Mouse (Mus musculus) retina, embryonic 14.5 days (tissue): ENCODE data around the gene Spata9.
"Not testable (repeated sequence)": the region's sequence is repeated elsewhere in the genome, so short reads cannot be mapped to it uniquely, and the experiment has no call there.

Experiments
- DNase-seq: peaks from one replicate; pipeline ENCODE4 v3.0.0-alpha.2; 2015; ENCODE audit warnings: low spot score

Spata9 gene

DNA sequence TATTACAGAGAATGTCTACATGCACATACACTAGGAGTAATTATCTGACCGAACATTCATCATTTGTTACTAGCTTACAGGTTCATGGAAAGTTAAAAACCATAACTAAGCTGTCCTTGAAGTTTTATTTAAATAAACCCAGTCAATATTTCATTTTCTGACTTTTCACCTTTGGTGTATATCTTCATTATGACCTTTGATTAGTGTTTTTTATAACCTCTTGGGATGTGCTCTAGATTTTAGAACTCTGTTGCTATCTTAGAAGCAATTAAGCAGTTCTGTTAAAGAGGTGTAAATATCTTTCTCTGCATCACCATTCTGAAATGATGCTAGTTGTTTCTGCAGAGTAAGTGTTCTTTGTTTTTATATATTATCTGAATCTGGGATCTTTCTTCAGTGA lies at the start of gene Spata9:
TSS of gene Spata9 (plus strand) at position 301 of the 400 bp plus-strand sequence.
- DNase-seq = no peak

DNA sequence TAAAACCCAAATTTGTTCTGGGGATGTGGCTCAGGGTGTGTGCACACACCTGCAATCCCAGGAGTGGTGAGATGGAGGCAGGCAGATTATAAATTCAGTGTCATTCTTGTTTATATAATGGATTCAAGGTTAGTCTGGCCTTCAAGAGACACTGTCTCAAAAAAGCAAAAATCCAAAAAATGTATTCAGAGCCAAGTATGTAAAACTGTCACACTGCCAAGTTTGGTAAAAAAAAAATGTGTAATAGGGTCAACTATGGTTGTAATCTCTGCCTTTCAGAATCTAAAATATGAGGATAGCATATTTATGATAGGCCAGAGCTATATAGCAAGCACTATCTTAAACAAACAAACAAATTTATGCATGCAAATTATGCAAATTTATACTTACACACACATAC lies 39.0 kb upstream of the Spata9 start:
- DNase-seq = no peak

DNA sequence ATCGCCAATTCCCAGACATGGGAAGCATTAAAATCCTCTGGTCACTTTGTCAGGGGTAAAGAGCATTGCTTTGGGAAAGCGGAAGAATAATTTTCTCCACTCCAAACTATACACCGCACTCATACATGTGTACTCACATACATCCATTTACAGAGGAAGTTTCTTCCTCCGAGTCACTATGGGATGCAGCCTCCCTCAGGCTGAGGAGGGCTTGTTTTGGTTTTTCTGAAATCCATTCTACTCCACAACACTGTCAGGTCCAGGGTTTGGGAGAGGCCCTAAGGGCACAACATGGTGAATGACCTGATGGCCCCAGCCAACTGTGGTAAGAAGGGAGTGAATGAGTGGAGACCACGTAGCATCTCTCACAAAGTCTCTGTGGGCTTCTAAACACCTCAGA lies 37.9 kb upstream of the Spata9 start:
- not testable (repeated sequence) for DNase-seq

DNA sequence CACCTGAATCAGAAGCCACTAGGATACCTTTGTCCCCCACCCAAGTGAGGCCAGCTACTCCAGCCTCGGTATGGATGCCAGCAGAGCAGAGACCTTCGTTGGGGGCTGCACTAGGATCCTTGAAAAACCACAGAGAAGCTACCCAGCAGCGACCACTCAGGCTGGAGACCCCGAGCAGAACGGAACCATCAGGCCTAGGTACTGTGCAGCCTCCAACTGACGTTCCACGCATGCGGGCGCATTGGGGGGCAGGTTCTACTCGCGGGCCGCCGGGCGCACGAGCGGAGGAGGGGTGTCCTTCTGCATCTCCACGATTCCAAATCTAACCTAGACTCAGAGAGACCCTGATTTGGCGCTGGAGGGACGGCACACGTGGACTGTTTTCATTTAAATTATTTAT lies 36.9 kb upstream of the Spata9 start:
- no peak for DNase-seq

DNA sequence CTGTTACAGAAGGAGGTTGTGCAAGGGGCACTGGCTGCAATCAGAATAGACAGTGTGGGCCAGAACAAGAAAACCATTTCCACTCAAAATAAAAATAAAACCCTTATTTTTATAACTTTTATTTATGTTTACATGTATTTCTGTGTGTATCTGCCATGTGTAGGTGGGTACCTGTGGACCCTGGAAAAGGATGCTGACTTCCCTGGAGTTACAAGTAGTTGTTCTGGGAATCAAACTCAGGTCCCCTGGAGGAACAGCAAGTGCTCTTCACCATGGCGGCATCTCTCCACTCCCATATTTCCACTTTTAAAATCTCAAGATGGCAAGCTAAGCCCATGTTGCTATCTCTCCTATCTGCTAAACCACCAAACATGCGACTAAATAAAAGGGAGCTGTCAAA lies 36.3 kb upstream of the Spata9 start:
- no peak for DNase-seq

DNA sequence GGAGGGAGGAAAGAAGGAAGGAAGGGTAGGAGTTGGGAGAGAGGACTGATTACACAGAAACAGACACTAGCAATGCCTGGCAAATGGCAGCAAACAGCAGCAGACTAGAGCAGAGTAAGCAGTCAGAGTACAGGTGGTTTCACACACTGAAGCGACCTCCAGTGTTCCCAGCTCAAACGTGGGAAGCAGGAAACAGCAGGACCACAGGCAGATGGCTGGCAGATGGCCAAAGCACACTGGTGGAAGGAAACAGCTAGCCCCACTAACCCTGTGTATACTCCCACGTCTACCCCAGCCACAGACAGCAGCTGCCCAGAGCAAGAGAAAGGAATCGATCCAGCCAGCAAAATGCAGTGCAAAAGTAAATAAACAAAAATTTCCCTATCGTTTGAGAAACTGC lies 35.9 kb upstream of the Spata9 start:
- DNase-seq = peak; percentile 70

DNA sequence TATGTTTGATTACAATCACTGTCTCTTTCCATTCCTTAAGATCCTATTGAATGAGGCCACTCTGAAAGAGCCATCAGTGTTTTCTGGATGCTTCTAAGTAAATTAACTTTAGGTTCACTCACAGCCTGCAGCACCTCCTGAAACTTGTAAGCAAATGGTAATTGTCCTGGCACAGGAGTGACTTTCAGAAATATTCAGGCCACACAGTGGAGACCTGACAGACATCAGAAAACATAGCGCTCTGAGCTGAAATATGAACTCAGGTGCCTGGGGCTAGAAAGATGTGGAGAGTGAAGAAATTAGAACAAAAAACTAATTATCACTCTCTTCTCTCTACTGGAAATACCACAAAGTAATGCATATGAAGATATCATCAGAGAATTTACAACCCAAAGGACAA lies 33.7 kb upstream of the Spata9 start:
- DNase-seq = no peak

DNA sequence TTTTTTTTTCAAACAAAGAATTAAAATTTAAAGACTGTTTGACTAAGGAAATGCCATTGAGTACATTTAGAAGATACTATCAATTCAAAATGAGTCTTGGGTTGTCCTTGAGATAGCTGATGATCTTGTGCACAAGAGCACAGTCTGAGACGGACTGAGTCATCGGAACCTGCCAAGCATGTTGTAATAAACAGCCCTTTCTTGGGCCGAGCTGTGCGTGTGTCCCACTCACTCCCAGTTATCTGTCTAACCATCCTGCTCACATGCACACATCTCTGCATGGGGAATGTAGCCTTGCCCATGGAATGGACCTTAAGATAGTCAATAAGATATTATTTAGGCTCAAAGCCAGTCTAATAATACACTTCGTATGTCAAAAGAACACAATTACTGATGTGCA lies 28.1 kb upstream of the Spata9 start:
- DNase-seq = no peak

DNA sequence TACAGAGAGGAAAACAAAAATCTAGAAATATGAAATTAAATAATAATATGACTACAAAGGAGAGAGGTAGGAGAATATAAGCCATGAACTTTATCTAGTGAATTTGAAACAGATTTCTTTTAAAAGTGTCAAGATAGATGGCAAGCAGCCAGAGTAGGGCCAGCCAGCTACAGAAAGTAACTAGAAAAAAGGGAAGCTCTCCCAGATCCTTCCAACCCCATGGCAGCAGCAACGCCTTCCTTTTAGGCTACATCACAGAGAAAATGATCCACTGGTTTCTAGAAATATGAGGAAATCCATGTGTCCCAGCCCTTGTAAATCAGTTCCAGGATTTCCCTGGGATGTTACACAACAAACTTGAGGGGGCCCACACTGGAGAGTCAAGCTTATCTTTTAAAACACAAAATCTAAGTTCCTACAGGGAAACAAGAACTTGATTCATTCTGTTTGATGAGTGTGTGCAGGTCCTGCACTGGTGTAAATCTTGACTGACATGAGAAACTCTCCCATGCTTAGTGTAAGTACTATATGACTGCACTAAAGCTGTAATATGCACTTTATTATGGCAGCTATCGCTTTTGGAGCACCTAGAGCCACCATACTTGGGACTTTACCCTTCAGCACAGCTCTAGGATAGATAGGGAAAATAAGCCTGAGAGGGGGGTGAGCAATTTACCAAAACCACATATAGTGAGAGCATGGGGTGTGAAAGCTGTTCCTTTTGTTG lies 26.0 kb upstream of the Spata9 start:
- DNase-seq = no peak

DNA sequence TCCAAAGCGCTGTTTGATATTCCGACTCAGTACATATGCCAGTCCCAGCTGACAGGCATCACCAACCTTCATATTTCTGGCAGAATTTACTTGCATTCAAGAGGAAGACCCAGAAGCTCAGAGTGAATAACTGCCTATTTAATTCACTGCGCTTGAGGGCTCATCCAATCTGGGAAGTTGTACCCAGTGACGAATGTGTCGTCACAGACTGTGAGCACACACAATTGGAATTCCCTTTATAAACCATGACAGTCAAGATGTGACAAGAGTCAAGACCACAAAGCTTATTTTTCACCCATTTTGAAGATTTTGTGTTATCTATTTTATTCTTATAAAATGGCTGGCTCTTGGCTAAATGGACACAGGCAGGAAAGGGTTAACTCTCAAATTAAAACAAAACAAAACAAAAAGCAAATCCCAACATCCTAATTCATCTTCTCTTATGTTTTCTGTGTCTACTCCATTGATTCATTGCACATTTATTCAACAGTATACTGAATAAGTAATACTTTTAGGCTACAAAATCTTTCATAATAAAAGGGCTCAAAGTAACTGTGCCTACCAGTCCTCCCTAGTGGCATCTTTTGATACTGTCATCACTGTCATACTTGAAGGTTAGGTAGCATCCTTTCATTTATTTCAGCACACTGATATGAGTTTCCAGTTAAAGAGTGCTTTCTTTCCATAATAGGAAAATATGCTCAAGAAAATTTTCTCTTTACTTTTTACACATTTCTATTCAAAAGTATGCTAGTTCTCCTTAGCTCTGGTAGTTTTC lies 25.2 kb upstream of the Spata9 start:
- no peak for DNase-seq

DNA sequence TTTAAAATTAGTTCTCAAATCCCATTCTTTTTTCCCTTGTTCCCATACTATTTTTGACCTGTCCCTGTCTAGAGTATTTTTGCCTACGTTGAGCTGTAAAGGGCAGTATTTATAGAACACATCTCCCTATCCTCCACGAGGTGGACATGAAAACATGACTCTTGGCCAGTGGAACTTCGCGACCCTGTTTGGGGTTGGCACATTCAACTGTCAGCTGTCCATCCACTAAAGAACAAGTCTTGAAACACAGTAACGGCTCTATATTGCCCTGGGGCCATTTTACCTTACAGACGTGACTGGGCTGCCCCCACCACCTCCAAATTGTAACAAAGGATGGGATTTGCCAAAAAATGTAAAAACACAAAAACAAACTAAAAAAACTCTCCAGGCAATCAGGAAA lies 24.2 kb upstream of the Spata9 start:
- peak; percentile 44 for DNase-seq

DNA sequence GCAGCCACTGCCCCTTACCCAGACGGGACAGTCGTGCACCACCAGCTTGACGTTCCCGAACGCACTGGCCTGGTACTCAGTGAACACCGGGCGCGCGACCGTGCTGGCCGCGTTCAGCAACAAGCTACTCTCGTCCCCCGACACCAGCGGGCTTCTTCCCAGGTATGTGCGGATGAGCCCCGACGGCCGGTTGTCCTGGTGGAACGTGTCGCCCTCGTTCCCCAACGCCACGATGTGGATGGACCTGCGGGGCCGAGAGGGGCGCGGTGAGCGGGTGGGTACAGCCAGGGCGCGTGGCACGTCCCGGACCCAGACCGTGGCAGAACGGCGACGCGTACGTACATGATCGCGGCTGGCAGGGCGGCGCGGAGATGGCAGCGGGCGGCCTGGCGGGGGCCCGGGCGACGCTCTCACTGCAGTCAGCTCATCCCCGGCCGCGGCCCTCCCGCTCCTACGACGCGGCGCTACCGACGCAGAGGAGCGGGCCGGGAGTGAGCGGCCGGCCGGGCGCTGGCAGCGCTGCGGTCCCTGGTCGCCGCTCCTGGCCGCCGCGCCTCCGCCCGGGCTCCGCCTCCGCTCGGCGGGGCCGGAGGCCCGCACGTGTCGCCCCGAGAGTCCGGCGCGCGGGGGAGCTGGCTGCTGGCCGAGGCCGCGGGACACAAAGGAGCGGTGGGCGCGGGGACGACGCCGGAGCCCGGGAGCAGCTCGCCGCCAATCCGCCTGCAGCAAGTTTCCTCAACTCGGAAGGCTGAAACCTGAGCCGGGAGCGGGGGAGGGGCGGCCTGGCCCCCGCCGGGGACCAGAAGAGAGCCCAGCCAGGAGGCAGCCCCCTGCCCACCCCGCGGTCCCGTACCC lies 23.5 kb upstream of the Spata9 start, which contains the start of gene Rhobtb3:
TSS of gene Rhobtb3 (minus strand) at position 737 of the 855 bp plus-strand sequence.
- peak; percentile 90 for DNase-seq

DNA sequence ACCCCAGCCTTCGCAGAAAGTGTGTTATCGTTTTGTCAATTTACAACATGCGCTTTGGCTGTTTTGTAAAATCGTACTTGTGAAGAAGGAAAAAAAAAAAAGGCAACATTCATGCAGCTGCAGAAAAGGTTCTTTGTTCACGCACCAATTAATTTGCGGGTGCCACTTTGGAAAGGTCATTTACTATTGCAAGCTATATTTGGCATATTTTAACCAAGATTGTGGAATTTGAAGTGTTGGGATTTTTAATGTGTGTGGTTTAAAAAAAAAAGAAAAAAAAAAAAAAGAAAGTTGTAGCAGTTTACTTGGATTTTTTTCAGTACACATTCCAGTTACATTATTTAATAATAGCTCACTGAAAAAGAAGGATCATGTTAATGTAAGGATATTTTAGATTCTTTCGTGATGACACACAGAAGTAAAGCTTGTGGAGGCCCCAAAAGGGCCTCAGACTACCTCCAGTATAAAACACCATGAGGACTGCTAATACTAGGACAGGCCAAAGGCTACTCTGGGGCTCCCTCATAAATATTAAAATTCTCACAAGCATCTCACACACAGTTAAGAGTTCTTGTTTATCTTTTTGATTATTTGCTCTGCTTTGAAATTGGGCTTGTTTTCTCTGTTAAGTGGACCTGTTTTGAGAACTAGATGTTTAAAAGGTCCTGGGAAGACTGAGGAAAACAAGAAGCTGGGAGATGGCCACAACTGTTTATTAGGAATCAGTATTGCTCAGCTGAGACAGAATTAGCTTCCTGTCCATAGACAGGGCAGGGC lies 22.7 kb upstream of the Spata9 start:
- peak; percentile 29 for DNase-seq

DNA sequence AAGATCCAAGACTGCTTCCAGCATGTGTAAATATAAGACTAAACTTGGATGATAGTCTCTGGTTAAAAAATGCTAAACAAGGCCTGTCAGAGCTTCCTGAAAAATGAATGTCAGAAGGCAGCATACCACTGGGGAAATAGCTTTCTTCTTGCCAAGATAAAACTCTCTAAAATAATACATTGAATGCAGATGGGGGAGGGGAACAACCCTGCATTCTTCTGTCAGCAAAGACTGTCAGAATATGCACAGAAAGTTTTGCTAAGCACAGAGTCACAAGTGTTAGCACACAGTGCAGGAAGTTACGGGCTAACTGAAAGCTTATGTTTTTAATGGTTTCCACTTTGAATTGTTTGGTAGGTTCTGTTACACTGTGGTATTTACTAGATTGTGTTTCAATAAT lies 16.7 kb upstream of the Spata9 start:
- no peak for DNase-seq

DNA sequence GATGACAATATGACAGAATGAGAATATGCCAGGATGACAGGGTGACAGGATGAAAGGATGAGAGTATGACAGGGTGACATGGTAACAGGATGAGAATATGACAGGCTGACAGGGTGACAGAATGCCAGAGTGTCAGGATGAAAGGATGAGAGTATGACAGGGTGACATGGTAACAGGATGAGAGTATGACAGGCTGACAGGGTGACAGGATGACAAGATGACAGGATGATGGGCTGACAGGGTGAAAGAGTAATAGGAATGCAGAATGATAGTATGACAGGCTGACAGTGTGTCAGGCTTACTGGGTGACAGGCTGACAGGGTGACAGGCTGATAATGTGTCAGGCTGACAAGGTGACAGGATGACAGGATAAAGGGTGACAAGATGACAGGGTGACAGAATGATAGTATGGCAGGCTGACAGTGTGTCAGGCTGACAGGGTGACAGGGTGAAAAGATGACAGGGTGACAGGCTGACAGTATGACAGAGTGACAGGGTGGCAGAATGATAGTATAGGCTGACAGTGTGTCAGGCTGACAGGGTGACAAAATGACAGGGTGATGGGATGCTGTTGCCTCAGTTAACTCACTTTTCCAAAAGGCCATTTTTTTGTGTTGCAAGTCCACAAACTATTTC lies 11.5 kb upstream of the Spata9 start:
- DNase-seq = no peak

DNA sequence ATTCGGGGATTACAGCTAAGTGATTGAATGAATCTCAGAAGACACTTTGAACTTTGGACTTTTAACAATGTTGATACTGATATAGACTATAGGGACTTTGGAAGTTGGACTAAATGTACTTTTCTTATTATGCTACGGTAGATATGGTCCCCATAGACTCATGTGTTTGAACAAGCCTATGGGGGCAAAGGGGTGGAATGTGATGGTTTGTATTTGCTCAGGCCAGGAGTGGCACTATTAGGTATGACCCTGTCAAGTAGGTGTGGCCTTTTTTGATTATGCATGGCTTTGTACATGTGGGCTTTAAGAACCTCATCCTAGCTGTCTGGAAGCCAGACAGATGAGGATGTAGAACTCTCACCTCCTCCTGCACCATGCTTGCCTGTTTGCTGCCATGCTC lies 7.5 kb downstream of the Spata9 start:
- DNase-seq = no peak

DNA sequence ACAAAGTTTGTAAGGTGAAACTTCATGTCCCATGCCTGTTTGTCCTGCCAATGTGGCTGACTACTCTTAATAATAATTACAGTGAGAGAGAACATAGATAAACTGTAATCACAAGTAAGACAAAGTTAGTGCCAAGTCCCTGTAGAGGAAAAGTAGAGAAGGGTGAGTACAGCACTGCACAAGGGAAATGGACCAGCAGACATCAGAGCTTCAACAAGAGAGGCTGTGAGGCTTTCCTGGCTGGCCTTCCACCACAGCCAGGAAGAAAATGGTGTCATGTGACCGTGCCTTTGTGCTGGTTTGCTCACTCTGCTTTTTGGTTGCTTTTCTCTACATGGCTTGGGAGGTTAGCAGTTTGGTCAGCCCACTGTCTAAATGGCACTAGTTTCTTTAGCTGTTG lies 8.7 kb downstream of the Spata9 start:
- no peak for DNase-seq

DNA sequence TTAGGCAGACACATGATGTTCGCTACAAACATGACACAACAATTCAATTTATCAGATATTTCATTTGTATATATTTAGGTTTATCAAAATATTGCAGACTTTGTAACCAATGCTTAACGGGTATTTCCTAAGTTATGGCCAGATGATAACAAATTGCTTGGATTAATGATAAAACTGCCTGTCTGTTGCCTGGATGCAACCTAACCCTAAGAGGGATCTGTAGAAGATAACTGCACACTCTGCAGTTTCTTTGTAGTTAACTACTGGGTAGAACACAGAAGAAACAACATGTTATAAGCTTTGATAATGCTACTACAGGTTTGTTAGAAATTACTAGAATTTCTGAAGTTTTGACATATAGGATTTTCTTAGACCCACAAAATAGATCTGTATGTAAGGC lies 9.3 kb downstream of the Spata9 start:
- no peak for DNase-seq

DNA sequence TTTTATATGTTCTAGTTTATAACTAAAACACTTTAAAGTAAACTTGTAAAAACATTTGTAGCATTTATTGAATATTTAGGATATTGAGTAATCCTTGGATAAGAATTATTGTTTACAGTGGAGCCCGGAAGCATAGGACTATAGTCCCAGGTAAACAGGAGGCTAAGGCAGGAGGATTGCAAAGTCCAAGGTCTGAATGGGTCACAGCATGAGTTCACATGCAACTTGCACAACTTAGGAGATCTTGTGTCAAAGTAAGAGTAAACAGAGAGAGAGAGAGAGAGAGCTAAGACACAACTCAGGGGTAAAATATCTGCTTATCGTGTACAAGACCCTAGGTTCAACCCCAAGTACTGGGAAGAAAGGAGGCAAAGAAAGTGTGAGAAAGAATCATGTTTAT lies 9.7 kb downstream of the Spata9 start:
- DNase-seq = no peak

DNA sequence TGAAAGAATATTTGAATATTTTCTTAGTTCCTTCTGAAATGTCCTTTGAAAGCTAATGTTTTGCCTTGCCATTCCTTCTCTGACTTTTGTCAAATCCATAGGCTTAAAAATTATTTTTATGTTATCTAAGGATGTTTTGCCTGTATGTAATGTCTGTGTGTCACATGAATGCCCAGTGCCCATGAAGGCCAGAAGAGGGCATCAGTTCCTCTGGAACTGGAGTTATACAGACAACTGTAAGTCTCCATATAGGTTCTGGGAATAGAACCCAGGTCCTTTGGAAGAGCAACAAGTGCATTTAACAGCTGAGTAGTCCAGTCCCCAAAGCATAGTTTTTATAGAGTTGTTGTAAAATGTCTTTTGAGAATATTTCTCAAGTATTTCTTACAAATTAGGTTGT lies 15.0 kb downstream of the Spata9 start:
- DNase-seq = no peak

DNA sequence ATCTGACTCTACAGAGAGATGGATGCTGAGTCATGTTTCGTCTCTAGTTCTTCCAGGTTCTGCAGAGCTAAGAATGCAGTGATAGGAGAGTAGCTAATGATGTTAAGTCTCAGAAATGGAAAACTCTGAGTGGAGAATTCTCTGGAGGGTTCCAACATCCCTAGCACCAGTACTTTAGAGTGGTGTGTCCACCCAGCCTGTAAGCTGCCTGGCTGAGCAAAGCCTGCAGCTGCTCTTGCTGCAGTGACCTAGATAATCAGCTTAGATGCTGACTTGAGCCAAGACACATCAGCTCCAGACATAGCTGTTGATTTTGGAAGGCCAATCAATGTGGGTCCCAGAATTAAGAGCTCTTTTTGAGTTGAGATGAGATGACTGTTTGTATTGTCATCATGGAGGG lies 21.1 kb downstream of the Spata9 start:
- DNase-seq = peak; percentile 52
